Mouse (Mus musculus): Measurements from ENCODE around the gene Gsg1l.

DNA sequence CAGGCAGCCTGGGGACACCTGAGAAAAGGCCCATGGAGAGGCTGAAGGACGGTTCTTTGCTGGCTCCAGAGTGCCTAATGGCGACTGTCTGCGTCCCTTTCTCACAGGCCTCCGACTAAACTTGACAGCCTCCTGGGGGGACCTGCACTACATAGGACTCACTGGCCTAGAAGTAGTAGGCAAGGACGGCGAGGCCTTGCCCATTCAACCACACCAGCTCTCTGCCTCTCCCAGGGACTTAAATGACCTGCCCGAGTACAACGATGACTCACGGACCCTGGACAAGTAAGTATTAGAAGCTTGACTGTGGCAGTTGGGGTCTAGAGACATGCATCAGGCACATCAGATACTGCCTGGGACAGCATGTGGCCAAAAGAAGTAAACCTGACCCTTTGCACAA is 221.8 kb downstream of the Gsg1l start:
- no peak for TF ChIP-seq GATA1 (IDR thresholded peaks at IDR 0.05; ENCODE audit: low read length)
- TF ChIP-seq TAL1 (IDR thresholded peaks at IDR 0.05; ENCODE audit: low read length) = no peak

Data from erythroblast, embryonic 14.5 days (primary cell).